Mouse (Mus musculus) CD4-positive, CD25-positive, alpha-beta regulatory T cell, adult 2 months (primary cell): ENCODE results near the gene Cyp2c66.
"Not testable (repeated sequence)": the region's sequence is repeated elsewhere in the genome, so short reads cannot be mapped to it uniquely, and the experiment has no call there.

ENCODE experiments used
- DNase-seq: peaks from one replicate; pipeline ENCODE4 v3.0.0-alpha.2; 2012; ENCODE audit warnings: low read depth, low spot score

Gene Cyp2c66

GRCm38 (mm10) chr19:39113644-39114043 is at the start of gene Cyp2c66:
Gene Cyp2c66, plus strand, starts transcription at chr19:39113898.
- DNase-seq, result no peak

GRCm38 (mm10) chr19:39098779-39099178 is 14.9 kb upstream of the Cyp2c66 start:
- DNase-seq, result not testable (repeated sequence)

GRCm38 (mm10) chr19:39156836-39157235 is 43.1 kb downstream of the Cyp2c66 start:
- DNase-seq, result not testable (repeated sequence)
